Mouse (Mus musculus) cerebellum, adult 9-11 months (tissue): ENCODE data around the gene Cdc25a.

ENCODE experiments used
- DNase-seq: peaks from one replicate; pipeline ENCODE4 v3.0.0; 2022

Cdc25a gene

GRCm38 (mm10) chr9:109874797-109875691, at the start of gene Cdc25a:
TSS of gene Cdc25a (plus strand) at chr9:109875579.
- DNase-seq: peak; percentile 99

GRCm38 (mm10) chr9:109825739-109826138, 49.6 kb upstream of the Cdc25a start:
- DNase-seq: no peak

- no peak for DNase-seq
Measured at GRCm38 (mm10) chr9:109826181-109826580, 49.2 kb upstream of the Cdc25a start.

- DNase-seq: peak; percentile 85
Measured at GRCm38 (mm10) chr9:109832391-109833087, 42.8 kb upstream of the Cdc25a start, which contains the start of gene Nme6. TSS of gene Nme6 (plus strand) at chr9:109832749.

- DNase-seq: no peak
Measured at GRCm38 (mm10) chr9:109833088-109833412, 42.3 kb upstream of the Cdc25a start.

GRCm38 (mm10) chr9:109849312-109849758, 26.0 kb upstream of the Cdc25a start, which contains the start of gene Camp:
TSS of gene Camp (minus strand) at chr9:109849617.
- DNase-seq: no peak

- DNase-seq: no peak
Measured at GRCm38 (mm10) chr9:109850099-109850498, 25.3 kb upstream of the Cdc25a start.

- no peak for DNase-seq
Measured at GRCm38 (mm10) chr9:109854341-109854740, 21.0 kb upstream of the Cdc25a start.

- no peak for DNase-seq
Measured at GRCm38 (mm10) chr9:109855947-109856346, 19.4 kb upstream of the Cdc25a start.

- peak; percentile 49 for DNase-seq
Measured at GRCm38 (mm10) chr9:109862397-109863044, 12.9 kb upstream of the Cdc25a start.

- no peak for DNase-seq
Measured at GRCm38 (mm10) chr9:109863085-109863484, 12.3 kb upstream of the Cdc25a start.

GRCm38 (mm10) chr9:109866218-109866617, 9.2 kb upstream of the Cdc25a start:
- DNase-seq: no peak

- DNase-seq: no peak
Measured at GRCm38 (mm10) chr9:109870983-109871572, 4.3 kb upstream of the Cdc25a start.

GRCm38 (mm10) chr9:109875695-109876601, 569 bp downstream of the Cdc25a start:
- DNase-seq: no peak

- peak; percentile 53 for DNase-seq
Measured at GRCm38 (mm10) chr9:109876756-109877155, 1.4 kb downstream of the Cdc25a start.

GRCm38 (mm10) chr9:109877666-109878065, 2.3 kb downstream of the Cdc25a start:
- DNase-seq: no peak

- DNase-seq: no peak
Measured at GRCm38 (mm10) chr9:109879305-109879704, 3.9 kb downstream of the Cdc25a start.

GRCm38 (mm10) chr9:109886259-109886658, 10.9 kb downstream of the Cdc25a start:
- no peak for DNase-seq

- no peak for DNase-seq
Measured at GRCm38 (mm10) chr9:109887321-109887720, 11.9 kb downstream of the Cdc25a start.

GRCm38 (mm10) chr9:109891501-109891900, 16.1 kb downstream of the Cdc25a start:
- peak; percentile 78 for DNase-seq

- DNase-seq: peak; percentile 80
Measured at GRCm38 (mm10) chr9:109892651-109893250, 17.4 kb downstream of the Cdc25a start.
